Mouse (Mus musculus) brain, embryonic 14.5 days (tissue): ENCODE results near the gene Mroh2b.

Experiments
- CTCF ChIP-seq: fragments of 200-500 bp; IDR thresholded peaks from 2 replicates; pipeline ENCODE4 v1.5.1; 2012; ENCODE audit warnings: inconsistent platforms, mild to moderate bottlenecking, moderate library complexity, borderline replicate concordance; ENCODE audit not compliant: insufficient read depth, insufficient read length; ENCODE audit errors: extremely low read depth
- POLR2A ChIP-seq: fragments of 200-500 bp; IDR thresholded peaks from 2 replicates; pipeline ENCODE4 v1.6.1; 2012; ENCODE audit warnings: mild to moderate bottlenecking, inconsistent platforms, borderline replicate concordance; ENCODE audit not compliant: poor library complexity, insufficient read depth, insufficient read length, severe bottlenecking; ENCODE audit errors: extremely low read depth

- TF ChIP-seq POLR2A, result no peak
- TF ChIP-seq CTCF, result no peak
Observed at GRCm38 (mm10) chr15:4934731-4935130, 36.2 kb downstream of the Mroh2b start.
